Mouse (Mus musculus): ENCODE measurements around the gene Arhgef28. TPM values are rescaled to one million over a fixed set of nuclear protein-coding genes. Genes with fewer than 3 reads are reported as not detected.

The Arhgef28 gene
- polyA plus RNA-seq, 1 experiment from 2014 or later = 0.74 TPM

GRCm38 (mm10) chr13:97928135-97928497 is 278.1 kb downstream of the Arhgef28 start:
- DNase-seq = no peak
- H3K27me3 ChIP-seq (ENCODE audit: insufficient read depth, low read length) = no peaks in the 10 kb centered on the region
- 34% methylated on average over 8 of the region's 8 CpGs for WGBS (ENCODE audit: insufficient replicate concordance)
- no peak for TF ChIP-seq CTCF (IDR thresholded peaks at IDR 0.05; ENCODE audit: low read depth)
- no peak for ATAC-seq
- no peaks in the 10 kb centered on the region for H3K36me3 ChIP-seq (replicated peaks; ENCODE audit: insufficient read depth, low read length)
- H3K27ac ChIP-seq (ENCODE audit: low read depth) = no peak overlapping the region
- no peak overlapping the region; the same call in 1 of the 2 replicates for H3K4me2 ChIP-seq (ENCODE audit: low read depth, low read length)
- no peak overlapping the region for H3K9ac ChIP-seq (replicated peaks)
- H3K9me3 ChIP-seq (ENCODE audit: low read length) = no peaks in the 10 kb centered on the region
- H3K4me1 ChIP-seq (ENCODE audit: insufficient read depth) = no peaks in the 10 kb centered on the region
- H3K4me3 ChIP-seq (ENCODE audit: low read depth, low read length) = no peak overlapping the region

- Histone ChIP-seq H3K9ac (replicated peaks) (no peak overlapping the region), H3K4me3 (ENCODE audit: low read depth, low read length) (no peak overlapping the region), H3K27me3 (ENCODE audit: insufficient read depth, low read length) (no peaks in the 10 kb centered on the region), H3K9me3 (ENCODE audit: low read length) (no peaks in the 10 kb centered on the region), H3K36me3 (replicated peaks; ENCODE audit: insufficient read depth, low read length) (no peaks in the 10 kb centered on the region), H3K4me1 (ENCODE audit: insufficient read depth) (no peaks in the 10 kb centered on the region), H3K4me2 (ENCODE audit: low read depth, low read length) (no peak overlapping the region; the same call in 1 of the 2 replicates), H3K27ac (ENCODE audit: low read depth) (no peak overlapping the region)
- DNase-seq (no peak), ATAC-seq (no peak)
- TF ChIP-seq EP300 (IDR thresholded peaks at IDR 0.05; ENCODE audit: low read depth) = no peak
- TF ChIP-seq CTCF (IDR thresholded peaks at IDR 0.05; ENCODE audit: low read depth) = no peak
- 27% methylated on average over 14 of the region's 14 CpGs for WGBS (ENCODE audit: insufficient replicate concordance)
These were observed 278.7 kb downstream of the Arhgef28 start for GRCm38 (mm10) chr13:97927376-97928134.

- no peaks in the 10 kb centered on the region for H3K27me3 ChIP-seq (ENCODE audit: insufficient read depth, low read length)
- H3K4me2 ChIP-seq (ENCODE audit: low read depth, low read length) = no peak overlapping the region
- DNase-seq (no peak), ATAC-seq (no peak)
- 78% methylated on average over 10 of the region's 10 CpGs for WGBS (ENCODE audit: insufficient replicate concordance)
- no peaks in the 10 kb centered on the region for H3K36me3 ChIP-seq (replicated peaks; ENCODE audit: insufficient read depth, low read length)
- no peak overlapping the region for H3K4me3 ChIP-seq (ENCODE audit: low read depth, low read length)
- no peak overlapping the region for H3K27ac ChIP-seq (ENCODE audit: low read depth)
- no peaks in the 10 kb centered on the region for H3K9me3 ChIP-seq (ENCODE audit: low read length)
- no peak overlapping the region for H3K9ac ChIP-seq (replicated peaks)
- no peaks in the 10 kb centered on the region for H3K4me1 ChIP-seq (ENCODE audit: insufficient read depth)
- TF ChIP-seq CTCF (IDR thresholded peaks at IDR 0.05; ENCODE audit: low read depth) (no peak), EP300 (IDR thresholded peaks at IDR 0.05; ENCODE audit: low read depth) (no peak)
These were observed 279.9 kb downstream of the Arhgef28 start for GRCm38 (mm10) chr13:97926371-97926770.

- Histone ChIP-seq H3K4me1 (ENCODE audit: insufficient read depth) (no peaks in the 10 kb centered on the region), H3K27ac (ENCODE audit: low read depth) (no peak overlapping the region), H3K27me3 (ENCODE audit: insufficient read depth, low read length) (no peaks in the 10 kb centered on the region), H3K4me3 (ENCODE audit: low read depth, low read length) (no peak overlapping the region), H3K9me3 (ENCODE audit: low read length) (no peaks in the 10 kb centered on the region), H3K36me3 (replicated peaks; ENCODE audit: insufficient read depth, low read length) (no peaks in the 10 kb centered on the region), H3K9ac (replicated peaks) (no peak overlapping the region), H3K4me2 (ENCODE audit: low read depth, low read length) (no peak overlapping the region)
- TF ChIP-seq CTCF (IDR thresholded peaks at IDR 0.05; ENCODE audit: low read depth) (no peak), EP300 (IDR thresholded peaks at IDR 0.05; ENCODE audit: low read depth) (no peak)
- WGBS (ENCODE audit: insufficient replicate concordance) = 83% methylated on average over 5 of the region's 5 CpGs
- DNase-seq (no peak), ATAC-seq (no peak)
These were observed 283.2 kb downstream of the Arhgef28 start for GRCm38 (mm10) chr13:97923009-97923408.

GRCm38 (mm10) chr13:97919590-97919989 is 286.6 kb downstream of the Arhgef28 start:
- no peak overlapping the region for H3K4me2 ChIP-seq (ENCODE audit: low read depth, low read length)
- no peak for ATAC-seq
- no peaks in the 10 kb centered on the region for H3K9me3 ChIP-seq (ENCODE audit: low read length)
- no peaks in the 10 kb centered on the region for H3K27me3 ChIP-seq (ENCODE audit: insufficient read depth, low read length)
- H3K4me3 ChIP-seq (ENCODE audit: low read depth, low read length) = no peak overlapping the region
- no peaks in the 10 kb centered on the region for H3K36me3 ChIP-seq (replicated peaks; ENCODE audit: insufficient read depth, low read length)
- 80% methylated on average over 8 of the region's 8 CpGs for WGBS (ENCODE audit: insufficient replicate concordance)
- no peaks in the 10 kb centered on the region for H3K4me1 ChIP-seq (ENCODE audit: insufficient read depth)
- DNase-seq = no peak
- no peak overlapping the region for H3K9ac ChIP-seq (replicated peaks)
- no peak overlapping the region for H3K27ac ChIP-seq (ENCODE audit: low read depth)
- TF ChIP-seq CTCF (IDR thresholded peaks at IDR 0.05; ENCODE audit: low read depth) = no peak
- TF ChIP-seq EP300 (IDR thresholded peaks at IDR 0.05; ENCODE audit: low read depth) = no peak

- Histone ChIP-seq H3K4me3 (ENCODE audit: low read depth, low read length) (no peak overlapping the region), H3K4me1 (ENCODE audit: insufficient read depth) (no peaks in the 10 kb centered on the region), H3K4me2 (ENCODE audit: low read depth, low read length) (no peak overlapping the region), H3K27ac (ENCODE audit: low read depth) (no peak overlapping the region), H3K9ac (replicated peaks) (no peak overlapping the region), H3K27me3 (ENCODE audit: insufficient read depth, low read length) (no peaks in the 10 kb centered on the region), H3K9me3 (ENCODE audit: low read length) (no peaks in the 10 kb centered on the region), H3K36me3 (replicated peaks; ENCODE audit: insufficient read depth, low read length) (no peaks in the 10 kb centered on the region)
- 77% methylated on average over 12 of the region's 12 CpGs for WGBS (ENCODE audit: insufficient replicate concordance)
- TF ChIP-seq EP300 (IDR thresholded peaks at IDR 0.05; ENCODE audit: low read depth) (no peak), CTCF (IDR thresholded peaks at IDR 0.05; ENCODE audit: low read depth) (no peak)
- DNase-seq (no peak), ATAC-seq (no peak)
These were observed 287.9 kb downstream of the Arhgef28 start for GRCm38 (mm10) chr13:97918117-97918900.
